13 mouse cellular contexts compared by ENCODE assay signal in the genomic region with DNA sequence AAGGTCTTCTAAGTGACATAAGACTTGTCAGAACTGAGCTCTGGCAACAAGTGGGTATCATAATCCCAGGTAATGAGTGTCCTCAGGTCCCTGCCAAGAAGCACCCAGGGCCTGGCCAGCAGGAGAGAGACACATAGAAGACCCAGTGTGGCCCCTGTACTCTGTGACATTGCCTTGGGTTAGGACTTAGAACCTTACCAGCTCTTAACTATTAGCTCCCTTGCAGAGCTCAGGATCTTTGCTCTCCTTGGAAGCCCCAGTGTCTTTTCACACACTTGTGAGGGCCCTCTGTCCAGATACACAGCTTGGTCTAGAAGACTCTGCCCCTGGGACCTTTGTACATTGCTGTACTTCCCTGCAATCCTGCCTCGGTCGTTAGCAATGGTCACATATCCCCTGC. TPM values are rescaled to one million over a fixed set of nuclear protein-coding genes. Genes with fewer than 3 reads are reported as not detected.
DNase-seq lines count a peak whose midpoint lies in the region; ATAC-seq lines count a peak whose summit lies in the region.
"Had no signal": no experiment of that assay in that cellular context is flagged by ENCODE, and none has a peak within 500 bp of the region (broad histone marks: within the 10 kb centered on the region; RNA-seq: fewer than 3 reads in every experiment).

No protein-coding gene starts in this region.

- no peaks in the 10 kb centered on the region for H3K27me3 ChIP-seq in limb, embryonic 12.5 days
- no peaks in the 10 kb centered on the region for H3K27me3 ChIP-seq in limb, embryonic 10.5 days (ENCODE audit: low read depth, poor library complexity, severe bottlenecking)
- H3K27me3 ChIP-seq in intestine, embryonic 16.5 days (replicated peaks; ENCODE audit: control insufficient read depth, insufficient read depth, low read length) = no peaks in the 10 kb centered on the region
- no peaks in the 10 kb centered on the region for H3K27me3 ChIP-seq in midbrain, embryonic 15.5 days (replicated peaks)

- no peak overlapping the region for H3K27ac ChIP-seq in limb, embryonic 12.5 days
- H3K27ac ChIP-seq in limb, embryonic 10.5 days = no peak overlapping the region
- peak overlapping the region; percentile 62 for H3K27ac ChIP-seq in intestine, embryonic 16.5 days (ENCODE audit: low read length)
- H3K27ac ChIP-seq in midbrain, embryonic 15.5 days = no peak overlapping the region

- H3K36me3 ChIP-seq in limb, embryonic 12.5 days = no peaks in the 10 kb centered on the region
- H3K36me3 ChIP-seq in limb, embryonic 10.5 days = no peaks in the 10 kb centered on the region
- H3K36me3 ChIP-seq in intestine, embryonic 16.5 days (ENCODE audit: control insufficient read depth, insufficient read depth, low read length) = peaks cover under 1% of the 10 kb centered on the region; the same call in 1 of the 2 replicates
- no peaks in the 10 kb centered on the region for H3K36me3 ChIP-seq in midbrain, embryonic 15.5 days (replicated peaks)

- WGBS in limb, embryonic 12.5 days = 78% methylated on average over 2 of the region's 2 CpGs
- 74% methylated on average over 2 of the region's 2 CpGs for WGBS in limb, embryonic 10.5 days
- WGBS in intestine, embryonic 16.5 days = 52% methylated on average over 2 of the region's 2 CpGs
- 80% methylated on average over 2 of the region's 2 CpGs for WGBS in midbrain, embryonic 15.5 days

- no peak overlapping the region for H3K4me3 ChIP-seq in limb, embryonic 12.5 days (replicated peaks)
- no peak overlapping the region for H3K4me3 ChIP-seq in limb, embryonic 10.5 days
- no peak overlapping the region for H3K4me3 ChIP-seq in intestine, embryonic 16.5 days (ENCODE audit: low read length)
- H3K4me3 ChIP-seq in midbrain, embryonic 15.5 days = no peak overlapping the region

- H3K9me3 ChIP-seq in limb, embryonic 12.5 days = no peaks in the 10 kb centered on the region
- H3K9me3 ChIP-seq in limb, embryonic 10.5 days (replicated peaks) = no peaks in the 10 kb centered on the region
- no peaks in the 10 kb centered on the region for H3K9me3 ChIP-seq in intestine, embryonic 16.5 days (ENCODE audit: control insufficient read depth, low read length)
- H3K9me3 ChIP-seq in midbrain, embryonic 15.5 days = no peaks in the 10 kb centered on the region

- peak; percentile 40 for DNase-seq in adrenal gland, postnatal 14 days
- no peak for DNase-seq in adrenal gland, postnatal 25 days
- no peak for DNase-seq in limb, embryonic 10.5 days (ENCODE audit: low spot score)
- DNase-seq in spleen, adult 12 weeks (ENCODE audit: low spot score) = no peak
- DNase-seq in urinary bladder, postnatal 36 days (ENCODE audit: low spot score in 2 of 2) = no peak
- DNase-seq: cerebellum, postnatal 36 days; heart, postnatal 36 days; lung, adult 2 months; retina, postnatal 1 day; thymus, postnatal 36 days had no signal

- no peak overlapping the region for H3K4me2 ChIP-seq in limb, embryonic 12.5 days
- peak overlapping the region; percentile 28; the same call in 1 of the 2 replicates for H3K4me2 ChIP-seq in intestine, embryonic 16.5 days (ENCODE audit: low read depth, low read length)
- H3K4me2 ChIP-seq in midbrain, embryonic 15.5 days = peak overlapping the region; percentile 85

- 0 out of 2 replicates have a peak overlapping the region, but pooled peaks have one; percentile 34 for H3K9ac ChIP-seq in limb, embryonic 12.5 days (replicated peaks)
- peak overlapping the region; percentile 40; the same call in 1 of the 2 replicates for H3K9ac ChIP-seq in intestine, embryonic 16.5 days (ENCODE audit: low read depth, low read length)
- no peak overlapping the region for H3K9ac ChIP-seq in midbrain, embryonic 15.5 days

- peaks cover 47% of the 10 kb centered on the region for H3K4me1 ChIP-seq in limb, embryonic 12.5 days (replicated peaks)
- peaks cover 53% of the 10 kb centered on the region for H3K4me1 ChIP-seq in limb, embryonic 10.5 days
- peaks cover 43% of the 10 kb centered on the region for H3K4me1 ChIP-seq in intestine, embryonic 16.5 days (ENCODE audit: control insufficient read depth, insufficient read depth, low read length)
- H3K4me1 ChIP-seq in midbrain, embryonic 15.5 days = peaks cover 83% of the 10 kb centered on the region

- no peak for ATAC-seq in limb, embryonic 12.5 days (ENCODE audit: insufficient number of reproducible peaks, insufficient read depth, low FRiP score, low TSS enrichment, low read depth)
- peak; percentile 11 for ATAC-seq in intestine, embryonic 16.5 days
- ATAC-seq in midbrain, embryonic 15.5 days (replicated peaks) = no peak

RNA-seq across cellular contexts. Expression of a gene that starts 23.7 kb away (rescaled TPM):
- 135 and 224 TPM in 2 replicates for total RNA-seq in adrenal gland, postnatal 14 days (2021)
- total RNA-seq in adrenal gland, postnatal 25 days (2021) = 53.1 and 72.2 TPM in 2 replicates
- 6.5 and 6.7 TPM in 2 replicates for polyA plus RNA-seq in limb, embryonic 12.5 days (2016; fragmentation: Nextera tagmentation; extraction: Ambion mirVana)
- polyA plus RNA-seq in limb, embryonic 10.5 days (2016; fragmentation: Nextera tagmentation; extraction: Ambion mirVana) = 5.1 and 7.2 TPM in 2 replicates
- polyA plus RNA-seq in intestine, embryonic 16.5 days (2015; fragmentation: Nextera tagmentation; extraction: Ambion mirVana) = 8.5 and 9.6 TPM in 2 replicates
- polyA plus RNA-seq in midbrain, embryonic 15.5 days (2015; fragmentation: Nextera tagmentation; extraction: Ambion mirVana) = 22.2 and 22.6 TPM in 2 replicates
